Mouse (Mus musculus): ENCODE measurements around the gene Eif3f. TPM values are rescaled to one million over a fixed set of nuclear protein-coding genes. Genes with fewer than 3 reads are reported as not detected.

Gene Eif3f
- 91.1 TPM for polyA plus RNA-seq (2015; fragmentation: Illumina TruSeq; extraction: RNeasy Lipid Tissue Mini Kit (QIAGEN cat#74804); ENCODE audit: low read depth, low replicate concordance)

GRCm38 (mm10) chr7:108933794-108934731 is at the start of gene Eif3f:
Eif3f (plus strand) TSS chr7:108934417.

GRCm38 (mm10) chr7:108884906-108885305 is 49.3 kb upstream of the Eif3f start, which contains the start of gene Olfr518:
Olfr518 (minus strand) TSS chr7:108885006.

GRCm38 (mm10) chr7:108894320-108894719 is 39.9 kb upstream of the Eif3f start, which contains the start of gene Olfr519:
Olfr519 (minus strand) TSS chr7:108894420.

GRCm38 (mm10) chr7:108929726-108930393 is 4.4 kb upstream of the Eif3f start, which contains the start of gene Nlrp10:
Nlrp10 (minus strand) TSS chr7:108930178.

GRCm38 (mm10) chr7:108950312-108950761 is 16.1 kb downstream of the Eif3f start, which contains the start of gene Tub:
Tub (plus strand) TSS chr7:108950338.

Other genes starting within 250 kb of the Eif3f start
- gene Olfr512, start 221.1 kb upstream of the Eif3f start, polyA plus RNA-seq (2015; fragmentation: Illumina TruSeq; extraction: RNeasy Lipid Tissue Mini Kit (QIAGEN cat#74804); ENCODE audit: low read depth, low replicate concordance) = not detected
- not detected for gene Olfr513, start 183.4 kb upstream of the Eif3f start, polyA plus RNA-seq (2015; fragmentation: Illumina TruSeq; extraction: RNeasy Lipid Tissue Mini Kit (QIAGEN cat#74804); ENCODE audit: low read depth, low replicate concordance)
- gene Olfr514, start 108.4 kb upstream of the Eif3f start, polyA plus RNA-seq (2015; fragmentation: Illumina TruSeq; extraction: RNeasy Lipid Tissue Mini Kit (QIAGEN cat#74804); ENCODE audit: low read depth, low replicate concordance) = not detected
- gene Olfr516, start 83.9 kb upstream of the Eif3f start, polyA plus RNA-seq (2015; fragmentation: Illumina TruSeq; extraction: RNeasy Lipid Tissue Mini Kit (QIAGEN cat#74804); ENCODE audit: low read depth, low replicate concordance) = not detected
- gene Olfr517, start 62.0 kb upstream of the Eif3f start, polyA plus RNA-seq (2015; fragmentation: Illumina TruSeq; extraction: RNeasy Lipid Tissue Mini Kit (QIAGEN cat#74804); ENCODE audit: low read depth, low replicate concordance) = not detected
- gene Olfr518, start 49.4 kb upstream of the Eif3f start, polyA plus RNA-seq (2015; fragmentation: Illumina TruSeq; extraction: RNeasy Lipid Tissue Mini Kit (QIAGEN cat#74804); ENCODE audit: low read depth, low replicate concordance) = not detected
- gene Olfr519, start 40.0 kb upstream of the Eif3f start, polyA plus RNA-seq (2015; fragmentation: Illumina TruSeq; extraction: RNeasy Lipid Tissue Mini Kit (QIAGEN cat#74804); ENCODE audit: low read depth, low replicate concordance) = not detected
- not detected for gene Nlrp10, start 4.2 kb upstream of the Eif3f start, polyA plus RNA-seq (2015; fragmentation: Illumina TruSeq; extraction: RNeasy Lipid Tissue Mini Kit (QIAGEN cat#74804); ENCODE audit: low read depth, low replicate concordance)
- gene Tub, start 15.9 kb downstream of the Eif3f start, polyA plus RNA-seq (2015; fragmentation: Illumina TruSeq; extraction: RNeasy Lipid Tissue Mini Kit (QIAGEN cat#74804); ENCODE audit: low read depth, low replicate concordance) = 101 TPM
- gene Ric3, start 148.9 kb downstream of the Eif3f start, polyA plus RNA-seq (2015; fragmentation: Illumina TruSeq; extraction: RNeasy Lipid Tissue Mini Kit (QIAGEN cat#74804); ENCODE audit: low read depth, low replicate concordance) = 57.3 TPM
- 23.7 TPM for gene Lmo1, start 240.8 kb downstream of the Eif3f start, polyA plus RNA-seq (2015; fragmentation: Illumina TruSeq; extraction: RNeasy Lipid Tissue Mini Kit (QIAGEN cat#74804); ENCODE audit: low read depth, low replicate concordance)